Mouse (Mus musculus) E14TG2a.4 (cell line): ENCODE data around the gene Olfr1513.

ENCODE experiments used
- CTCF ChIP-seq: conservative IDR thresholded peaks from 2 replicates; pipeline ENCODE4 v1.5.1; 2014; ENCODE audit warnings: low read length
- NANOG ChIP-seq: IDR thresholded peaks from 2 replicates; pipeline ENCODE4 v1.6.1; 2014; ENCODE audit warnings: borderline replicate concordance, low read length, mixed read lengths
- POU5F1 ChIP-seq: IDR thresholded peaks from 2 replicates; pipeline ENCODE4 v1.6.1; 2014; ENCODE audit warnings: low read length, borderline replicate concordance

- TF ChIP-seq CTCF, result no peak
- TF ChIP-seq POU5F1, result no peak
- TF ChIP-seq NANOG, result no peak
Measured at GRCm38 (mm10) chr14:52316441-52317225, 39.6 kb downstream of the Olfr1513 start.
